Mouse (Mus musculus): ENCODE results near the gene Larp6.

Larp6 gene

DNA sequence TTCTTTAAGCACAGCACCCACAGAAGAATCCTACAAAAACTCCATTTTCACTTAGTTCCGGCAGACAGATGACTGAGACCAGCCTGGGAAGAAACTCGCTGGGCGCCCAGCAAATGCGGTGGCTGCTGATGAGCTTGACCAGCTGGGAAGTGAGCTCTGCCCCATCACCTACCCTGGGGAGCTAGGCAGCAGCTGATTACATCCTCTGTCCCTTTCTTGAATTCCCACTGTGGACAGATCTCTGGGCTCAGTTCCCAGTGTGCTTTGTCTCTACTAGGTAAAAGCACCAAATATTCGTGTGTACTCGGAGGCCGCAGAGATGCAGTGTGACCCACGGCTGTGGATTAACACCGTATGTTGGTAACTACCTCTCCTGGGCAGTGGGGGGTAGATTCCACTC lies 55.6 kb downstream of the Larp6 start:
- no peak for DNase-seq

DNA sequence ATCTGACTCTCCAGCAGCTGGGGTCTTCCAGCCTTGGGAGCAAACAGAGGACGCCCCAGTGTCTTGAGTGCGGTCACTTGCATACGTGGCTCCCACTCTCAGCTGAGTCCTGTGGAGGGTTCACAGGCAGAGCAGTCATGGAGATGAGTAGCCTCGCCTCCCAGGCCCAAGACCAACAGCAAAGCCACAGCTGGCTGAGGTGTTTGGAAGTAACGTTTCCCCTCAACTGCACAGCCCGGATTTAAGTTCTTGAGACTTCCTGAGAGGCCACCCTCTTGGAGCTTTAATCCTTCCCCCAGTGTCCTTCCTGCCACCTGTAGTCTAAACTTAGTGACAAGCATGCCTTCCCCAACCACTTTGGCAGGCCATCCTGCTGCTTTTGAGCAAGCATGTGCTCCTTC lies 56.9 kb downstream of the Larp6 start:
- peak; percentile 52 for DNase-seq

DNA sequence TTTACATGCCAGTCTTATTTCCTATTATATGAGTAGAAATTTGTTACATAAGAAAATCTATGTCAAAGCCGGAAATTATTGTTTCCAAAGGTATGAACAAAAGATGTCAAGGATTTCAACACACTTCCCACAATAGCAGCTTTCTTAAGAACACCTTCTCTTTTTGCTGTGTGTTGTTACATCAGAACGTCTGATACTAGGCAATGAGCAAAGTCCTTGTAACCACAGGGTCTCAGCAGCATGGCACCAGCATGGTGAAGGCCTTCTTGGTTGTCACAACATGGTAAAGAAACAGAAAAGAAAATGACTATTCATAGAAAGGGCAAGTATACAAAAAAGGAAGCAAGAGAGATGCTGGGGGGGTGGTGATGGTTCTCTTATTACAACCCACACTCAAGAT lies 60.9 kb downstream of the Larp6 start:
- DNase-seq = no peak

DNA sequence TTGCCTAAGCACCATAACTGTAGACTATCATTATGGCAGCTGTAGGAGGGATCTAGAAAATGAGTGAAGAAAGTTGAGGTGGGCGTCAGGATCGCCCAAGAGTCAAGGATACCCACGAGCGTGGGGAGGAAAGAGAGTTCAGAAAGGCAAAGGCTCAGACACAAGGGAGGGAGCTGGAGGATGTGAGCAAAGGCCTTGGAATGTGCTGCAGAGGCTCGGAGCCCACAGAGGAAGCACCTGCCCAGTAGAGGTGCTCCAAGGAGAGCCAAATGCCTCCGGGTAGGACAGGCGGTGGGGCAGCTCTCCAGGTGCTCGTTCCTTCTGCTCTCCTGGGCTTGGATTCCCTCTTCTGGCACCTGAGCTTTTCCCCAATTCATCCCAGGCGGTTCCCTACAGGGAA lies 64.1 kb downstream of the Larp6 start:
- DNase-seq = no peak

DNA sequence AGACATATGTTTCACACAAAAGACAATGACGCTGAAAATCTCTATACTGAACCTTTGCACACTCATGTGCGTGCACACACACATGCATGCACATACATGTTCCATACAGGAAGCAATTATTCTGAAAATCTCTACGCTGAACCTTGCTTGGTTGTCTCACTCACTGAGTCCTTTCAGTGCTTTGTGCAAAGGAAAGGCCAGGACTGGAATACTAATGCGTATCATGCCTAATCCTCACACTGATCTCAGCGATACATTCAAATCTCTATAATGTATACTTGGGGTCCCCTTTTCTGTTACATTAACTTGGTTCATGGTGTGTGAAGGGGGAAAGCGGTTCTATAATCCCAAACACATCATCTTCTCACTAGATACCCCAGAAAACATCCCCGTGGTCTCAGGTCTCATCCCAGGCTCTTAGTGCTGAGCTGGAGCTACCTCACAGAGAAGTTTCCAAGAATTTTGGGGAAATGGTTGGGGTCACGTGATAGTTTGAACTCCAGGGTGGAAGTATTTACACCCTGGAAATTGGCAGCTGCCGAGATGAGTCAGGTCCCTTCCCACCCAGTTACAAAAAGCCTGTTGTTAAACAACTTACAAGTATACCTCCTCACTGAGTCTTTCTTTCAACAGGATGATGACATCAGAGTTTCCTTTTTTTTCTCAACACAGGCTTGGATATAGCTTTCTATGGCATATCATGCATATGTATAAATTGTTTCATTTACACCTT lies 69.4 kb downstream of the Larp6 start:
- no peak for DNase-seq

DNA sequence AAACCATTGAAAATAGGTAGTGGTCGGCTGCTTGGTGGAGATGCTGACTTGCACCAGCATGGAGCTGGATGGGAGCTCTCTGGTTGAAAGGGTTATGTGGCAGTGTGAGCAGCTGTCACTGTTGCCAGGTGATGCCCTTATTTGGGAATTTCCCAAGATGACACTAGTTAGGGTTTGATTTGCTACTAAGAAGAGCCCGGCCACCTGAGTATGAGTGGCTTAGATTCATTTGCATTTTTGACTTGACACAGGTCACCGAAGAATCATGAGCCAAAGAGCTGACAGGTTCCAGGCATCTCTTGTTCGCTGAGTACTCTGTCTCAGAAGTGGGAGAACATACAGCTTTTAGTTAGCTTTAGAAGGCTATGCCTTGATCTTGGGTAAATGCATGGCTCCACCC lies 72.3 kb downstream of the Larp6 start:
- DNase-seq = no peak

DNA sequence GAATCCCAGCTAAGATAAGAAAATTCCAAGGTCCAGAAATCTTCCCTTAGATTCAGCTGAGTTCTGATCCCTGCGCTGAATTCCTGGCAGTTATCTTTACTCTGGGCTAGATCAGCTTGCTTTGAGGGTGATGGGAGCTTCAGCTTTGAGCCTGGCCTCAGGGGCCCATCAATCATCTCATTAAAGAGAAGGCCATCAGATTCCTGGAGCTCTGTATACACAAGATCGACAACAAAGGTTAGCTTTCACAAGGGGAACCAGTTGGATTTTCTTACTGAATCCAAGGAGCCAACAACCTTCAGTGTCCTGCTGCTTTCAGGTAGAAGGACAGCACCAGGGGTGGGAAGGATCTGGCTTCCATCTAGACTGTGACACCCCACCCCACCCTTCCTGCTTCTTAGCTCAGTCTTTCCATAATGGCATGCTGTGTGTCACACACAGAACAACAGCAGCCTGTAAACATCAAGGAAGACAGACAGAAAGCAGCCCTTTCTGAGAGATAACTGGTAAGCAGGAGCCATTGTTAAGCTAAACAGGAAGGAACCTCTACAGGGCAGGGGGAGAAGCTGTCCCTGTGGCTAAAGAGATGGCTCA lies 74.8 kb downstream of the Larp6 start:
- DNase-seq = no peak

Data from thymus, postnatal 25 days (tissue).